Mouse (Mus musculus): ENCODE results near the gene Sh3tc1.

Sh3tc1 gene

DNA sequence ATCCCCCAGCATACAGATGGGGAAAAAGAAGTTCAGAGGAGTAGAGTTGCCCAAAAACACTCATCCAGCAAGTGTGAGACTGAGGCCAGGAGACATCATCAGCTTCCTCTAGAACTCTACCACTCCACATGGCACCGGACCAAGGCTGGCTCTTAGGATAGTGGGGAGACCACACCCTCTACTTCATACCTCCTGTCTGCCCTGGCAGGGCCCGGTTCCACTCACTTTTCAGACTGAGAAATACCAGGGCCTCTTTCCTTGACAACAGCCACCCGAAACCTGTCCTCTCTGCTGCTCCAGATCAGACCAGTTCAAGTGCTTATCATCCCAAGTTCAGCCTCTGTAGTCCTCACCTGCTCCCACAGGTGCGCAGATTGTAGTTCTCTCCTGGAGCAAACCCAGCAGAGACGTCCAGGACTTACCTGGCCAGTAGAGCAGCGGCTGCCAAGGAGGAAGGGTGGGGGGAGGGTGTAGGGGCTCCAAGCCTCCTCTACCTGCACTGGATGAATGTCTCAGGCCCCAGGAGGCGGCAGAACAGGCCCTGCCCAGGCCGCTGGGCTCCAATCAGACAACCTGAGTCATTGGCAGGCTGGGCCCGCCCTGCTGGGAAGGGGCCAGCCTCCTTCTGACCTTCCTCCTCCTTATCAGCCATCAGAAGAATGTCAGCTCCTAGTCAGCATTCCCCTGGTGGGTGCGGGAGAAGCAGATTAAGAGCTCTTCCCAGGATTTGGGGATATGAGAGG is at the start of gene Sh3tc1:
TSS of gene Sh3tc1 (minus strand) at position 452 of the 743 bp plus-strand sequence.
- no peak for DNase-seq (ENCODE audit: low read depth in 1 of 2, low spot score in 2 of 2)

DNA sequence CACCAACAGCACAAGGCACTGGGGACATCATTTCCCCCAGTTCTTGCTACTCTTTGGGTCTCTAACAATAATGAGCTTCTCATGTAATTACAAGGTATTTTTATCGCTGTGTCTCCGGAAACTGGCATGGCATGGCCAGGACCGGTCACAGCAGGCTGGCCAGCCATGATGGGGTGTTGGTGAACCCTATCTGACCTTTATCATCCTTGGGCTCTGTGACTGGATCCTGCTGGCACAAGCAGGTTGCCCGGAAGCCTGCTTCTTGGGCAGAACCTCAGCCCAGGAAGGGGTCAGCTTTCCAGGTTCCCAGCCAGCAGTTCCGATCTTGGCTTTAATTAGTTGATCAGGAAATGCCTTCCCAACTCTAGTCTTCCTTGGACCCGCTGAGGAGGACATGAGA is 48.9 kb upstream of the Sh3tc1 start:
- DNase-seq (ENCODE audit: low read depth in 1 of 2, low spot score in 2 of 2), result no peak

DNA sequence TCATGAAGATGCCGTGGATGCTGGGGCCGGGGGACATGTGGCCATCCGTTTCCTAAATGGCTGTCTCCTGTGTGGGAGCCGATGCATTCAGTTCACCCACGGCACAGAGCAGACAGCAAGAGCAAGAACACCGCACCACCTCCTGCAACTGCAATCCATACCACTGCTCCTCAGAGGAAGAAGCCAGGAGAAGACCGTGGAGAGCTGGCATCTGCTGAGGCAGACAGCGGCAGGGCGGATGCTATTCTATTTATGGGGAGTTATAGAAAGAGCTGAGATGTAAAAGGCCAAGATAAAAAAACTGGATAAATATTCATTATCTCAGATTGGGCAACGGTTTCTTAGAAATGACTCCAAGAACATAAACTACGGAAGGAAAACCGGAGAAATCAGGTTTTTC is 48.1 kb upstream of the Sh3tc1 start:
- no peak for DNase-seq (ENCODE audit: low read depth in 1 of 2, low spot score in 2 of 2)

DNA sequence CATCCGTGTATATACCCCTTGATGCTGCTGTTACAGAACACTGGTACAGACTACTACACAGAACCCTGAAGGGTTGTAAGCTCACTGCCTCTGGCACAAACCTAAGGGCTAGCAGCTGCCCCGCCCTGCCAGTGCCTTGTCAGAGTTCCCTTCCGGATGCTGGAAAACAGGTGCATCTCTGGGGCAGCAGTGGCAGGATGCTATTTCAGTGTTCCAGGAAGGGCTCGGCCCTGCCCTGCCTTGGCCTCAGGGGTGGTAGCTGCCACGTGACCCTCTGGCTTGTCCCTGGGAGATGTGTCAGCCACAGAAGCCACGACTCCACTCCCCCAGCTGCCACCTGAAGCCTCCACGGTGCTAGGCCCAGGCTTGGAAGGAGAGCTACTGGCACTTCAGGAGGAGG is 46.1 kb upstream of the Sh3tc1 start:
- DNase-seq (ENCODE audit: low read depth in 1 of 2, low spot score in 2 of 2), result no peak

DNA sequence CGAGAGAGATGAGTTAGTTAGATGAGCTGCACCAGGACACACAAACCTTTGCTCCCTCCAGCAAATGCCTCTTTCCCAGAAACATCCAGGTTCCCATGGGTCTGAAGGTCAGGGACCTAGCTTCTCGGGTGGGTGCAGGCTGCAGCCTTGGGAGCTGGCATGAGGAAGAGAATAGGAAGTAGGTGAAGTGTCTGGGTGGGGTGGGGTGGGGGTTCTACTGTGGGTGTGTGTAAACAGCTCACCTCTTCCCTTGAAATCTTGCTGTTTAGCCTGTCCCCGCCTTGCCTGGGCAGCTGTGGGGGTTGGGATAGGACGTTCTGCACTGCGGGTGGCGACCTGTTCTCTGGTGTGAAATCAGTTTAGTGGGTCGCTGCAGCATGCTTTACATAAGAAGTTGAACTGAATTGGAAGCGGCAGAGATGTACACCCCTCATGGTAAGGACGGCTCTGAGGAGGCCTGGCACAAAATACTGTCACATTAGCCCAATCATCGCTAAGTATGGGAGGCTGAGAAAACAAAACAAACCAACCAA is 42.9 kb upstream of the Sh3tc1 start:
- no peak for DNase-seq (ENCODE audit: low read depth in 1 of 2, low spot score in 2 of 2)

DNA sequence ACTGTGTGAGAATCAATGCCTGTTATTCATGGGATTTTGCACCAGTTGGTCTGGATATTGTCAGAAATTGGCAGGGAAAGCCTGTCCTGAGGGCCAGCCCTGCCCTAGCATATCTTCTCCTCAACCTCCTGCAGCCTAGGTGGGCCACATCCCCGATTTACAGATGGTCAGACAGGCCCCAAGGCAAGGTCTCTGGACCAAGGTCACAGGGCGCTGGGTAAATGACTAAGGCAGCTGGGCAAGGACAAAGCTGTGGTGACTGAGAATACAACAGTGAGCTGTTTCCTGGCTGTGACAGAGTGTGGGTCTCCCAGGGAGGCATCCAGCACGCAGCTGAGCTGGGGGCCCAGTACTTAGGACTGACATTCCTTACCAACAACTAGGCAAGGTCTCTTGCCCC is 41.3 kb upstream of the Sh3tc1 start:
- DNase-seq (ENCODE audit: low read depth in 1 of 2, low spot score in 2 of 2), result no peak

DNA sequence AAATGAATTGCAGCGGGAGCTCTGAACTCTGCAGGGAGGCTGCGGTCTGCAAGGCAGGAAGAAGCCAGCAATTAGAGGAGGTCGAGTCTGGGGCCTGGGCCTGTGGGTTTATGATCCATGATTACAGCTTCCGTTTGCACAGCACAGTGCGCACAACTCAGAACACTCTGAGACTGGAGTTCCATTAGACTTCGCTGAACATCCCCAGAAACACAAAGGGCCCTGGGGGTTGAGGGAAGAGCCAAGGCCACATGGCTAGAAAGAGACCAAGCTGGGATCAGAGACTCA is 34.3 kb upstream of the Sh3tc1 start:
- no peak for DNase-seq (ENCODE audit: low read depth in 1 of 2, low spot score in 2 of 2)

DNA sequence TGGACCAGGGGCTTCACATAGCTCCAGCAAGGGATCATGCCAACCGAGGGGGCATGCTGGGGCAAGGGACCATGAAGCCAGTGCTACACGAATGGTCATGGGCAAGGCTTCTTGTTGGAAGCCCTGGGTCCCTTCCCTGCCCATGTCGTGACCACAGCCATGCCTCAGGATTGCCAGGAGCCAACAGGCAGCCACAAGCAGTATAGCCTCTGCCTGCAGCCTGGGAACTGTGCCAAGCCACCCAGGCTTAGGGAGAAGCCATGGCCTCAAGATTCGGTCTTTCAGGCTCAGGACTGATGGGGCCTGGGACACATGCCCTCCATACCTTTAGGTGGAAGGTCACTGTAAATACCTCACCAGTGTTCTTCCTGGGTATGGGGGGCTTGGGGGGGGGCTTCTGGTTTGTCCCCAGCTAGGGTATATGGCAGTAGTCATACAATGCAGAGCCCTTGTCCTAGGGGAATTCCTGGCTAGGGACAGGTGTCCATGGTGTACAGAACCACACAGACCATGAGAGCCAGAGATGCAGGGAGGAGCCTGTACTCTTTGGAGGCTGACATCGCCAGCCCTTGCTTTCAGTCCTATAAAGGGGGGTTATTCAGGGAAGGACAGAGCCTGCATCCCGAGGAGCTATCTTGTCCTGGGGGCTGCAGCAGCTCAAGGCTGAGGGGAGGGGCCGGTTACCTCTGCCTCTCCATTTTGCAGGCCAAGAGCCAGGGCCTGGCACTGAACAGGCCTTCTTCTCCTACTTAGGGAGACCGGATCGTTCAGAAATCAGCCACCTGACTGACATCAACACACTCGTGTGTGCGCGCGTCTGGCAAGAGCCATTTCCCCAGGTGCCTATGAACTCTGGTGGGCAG is 33.7 kb upstream of the Sh3tc1 start:
- DNase-seq (ENCODE audit: low read depth in 1 of 2, low spot score in 2 of 2), result no peak

DNA sequence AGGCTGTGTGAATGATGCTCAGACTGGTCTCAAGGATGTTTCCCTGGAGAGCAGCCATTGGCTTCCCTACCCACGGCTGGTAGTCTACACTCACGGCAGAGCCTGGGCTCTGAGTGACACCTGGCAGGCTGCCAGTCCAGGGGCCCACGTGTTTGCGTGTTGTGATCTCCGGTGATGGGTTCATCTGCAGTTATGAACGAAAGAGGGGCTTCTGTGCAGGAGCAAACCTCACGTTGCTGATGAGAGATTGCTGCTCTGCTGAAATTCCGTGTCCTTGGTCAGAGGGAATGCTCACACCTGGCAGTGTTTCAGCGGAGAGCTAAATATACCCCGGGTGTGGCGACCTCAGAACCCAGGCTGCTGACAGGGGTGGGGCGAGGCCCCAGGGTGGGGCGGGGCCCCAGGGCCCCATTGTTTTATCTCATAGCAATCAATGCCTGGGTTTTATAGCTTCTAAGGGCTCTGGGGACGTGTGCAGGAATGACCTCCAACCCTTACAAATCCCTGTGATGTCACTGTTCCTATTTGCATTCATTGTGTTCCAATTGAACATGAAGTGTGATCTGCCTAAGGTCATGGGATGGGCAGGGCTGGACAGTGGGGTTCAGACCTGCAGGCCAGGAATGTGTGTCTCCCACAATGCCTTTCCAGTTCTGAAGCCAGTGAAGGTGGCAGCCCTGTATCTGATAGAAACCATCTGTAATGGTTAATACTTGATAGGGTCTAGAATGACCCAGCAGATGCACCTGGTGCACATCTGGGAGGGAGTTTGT is 31.3 kb upstream of the Sh3tc1 start:
- DNase-seq (ENCODE audit: low read depth in 1 of 2, low spot score in 2 of 2), result no peak

DNA sequence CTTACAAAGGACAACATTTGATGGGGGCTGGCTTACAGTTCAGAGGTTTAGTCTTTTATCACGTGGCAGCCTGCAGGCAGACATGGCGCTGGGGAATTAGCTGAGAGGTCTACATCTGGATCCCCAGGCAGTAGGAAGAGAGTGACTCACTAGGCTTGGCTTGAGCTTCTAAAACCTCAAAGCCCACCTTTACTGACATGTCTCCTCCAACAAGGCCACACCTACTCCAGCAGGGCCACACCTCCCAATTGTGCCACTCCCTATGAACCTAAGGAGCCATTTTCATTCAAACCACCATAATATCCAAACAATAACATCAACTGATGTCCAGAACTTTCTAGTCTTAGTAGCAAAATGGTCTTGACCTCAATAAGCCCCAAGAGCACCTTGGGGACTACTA is 30.5 kb upstream of the Sh3tc1 start:
- no peak for DNase-seq (ENCODE audit: low read depth in 1 of 2, low spot score in 2 of 2)

DNA sequence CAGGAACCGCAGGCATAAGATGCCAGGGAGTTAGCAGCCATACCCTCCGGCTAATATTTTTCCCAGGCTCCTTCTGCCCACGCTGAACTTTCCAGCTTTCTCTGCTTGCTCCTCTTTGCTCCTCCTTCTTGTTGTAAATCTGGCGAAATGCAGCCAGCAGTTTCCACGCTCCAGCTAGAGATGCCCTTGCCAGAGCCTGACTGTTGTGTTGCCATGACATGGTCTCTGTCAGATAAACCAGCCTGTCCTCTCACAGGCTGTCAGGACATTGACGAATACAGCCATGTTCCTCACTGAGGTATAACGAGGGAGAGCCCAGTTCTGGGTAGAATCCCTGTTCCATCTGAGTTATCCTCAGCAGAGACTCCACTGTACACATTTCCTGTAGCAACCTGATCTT is 29.2 kb upstream of the Sh3tc1 start:
- no peak for DNase-seq (ENCODE audit: low read depth in 1 of 2, low spot score in 2 of 2)

DNA sequence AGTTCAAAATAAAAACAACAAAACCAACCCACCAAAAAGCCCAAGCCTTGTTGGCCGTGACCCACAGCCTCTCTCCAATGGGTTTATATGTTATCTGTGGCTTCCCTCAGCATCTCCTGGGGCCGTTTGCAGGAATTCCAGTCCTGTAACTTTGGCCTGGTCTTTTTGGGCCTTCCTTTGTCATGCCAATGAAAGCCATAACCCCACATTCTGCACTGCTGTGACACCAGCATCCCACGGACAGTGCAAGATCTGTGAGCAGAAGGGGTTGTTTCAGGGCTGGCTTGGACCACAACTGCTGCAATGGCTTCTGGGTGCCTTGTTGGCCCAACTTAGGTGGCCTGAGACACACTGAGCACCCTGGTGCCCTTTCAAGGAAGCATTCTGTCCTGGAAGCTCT is 28.7 kb upstream of the Sh3tc1 start:
- no peak for DNase-seq (ENCODE audit: low read depth in 1 of 2, low spot score in 2 of 2)

DNA sequence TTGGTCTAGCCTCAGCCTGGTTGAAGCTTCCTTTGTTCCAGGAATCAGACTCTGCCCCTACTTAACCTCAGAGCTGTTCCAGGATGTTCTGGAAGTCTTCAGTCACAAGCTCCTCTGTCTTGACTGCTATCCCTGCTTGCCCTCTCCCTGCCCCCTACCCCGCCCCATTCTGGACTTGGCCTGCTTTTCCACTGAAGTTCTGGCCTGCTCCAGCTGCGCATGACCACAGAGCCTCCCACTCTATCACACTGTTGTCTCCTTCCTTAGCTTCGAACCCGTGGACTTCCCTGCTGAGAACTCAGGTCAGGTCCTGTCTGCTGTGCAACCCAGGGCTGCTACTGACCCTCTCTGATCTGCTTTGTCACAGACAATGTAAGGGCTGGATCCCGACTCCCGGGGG is 26.1 kb upstream of the Sh3tc1 start:
- DNase-seq (ENCODE audit: low read depth in 1 of 2, low spot score in 2 of 2), result no peak

DNA sequence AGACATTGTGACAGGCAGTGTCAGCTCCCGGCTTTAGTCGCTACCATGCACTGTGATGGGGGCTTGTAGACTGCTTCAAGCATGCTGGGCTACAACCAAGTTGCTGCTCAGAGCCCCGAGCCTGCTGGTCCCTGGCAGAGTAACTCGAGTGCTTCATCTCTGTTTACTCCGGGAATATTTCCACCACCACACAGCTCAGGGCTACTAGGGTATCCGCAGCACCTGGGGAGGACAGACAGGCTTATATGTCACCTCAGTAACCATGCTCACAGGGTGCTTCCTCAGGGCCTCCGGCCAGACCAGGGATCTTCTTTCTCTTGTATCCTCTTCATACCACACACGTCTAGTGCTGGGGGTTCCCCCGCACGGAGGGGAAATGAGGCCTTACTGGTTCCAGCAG is 23.1 kb upstream of the Sh3tc1 start:
- no peak for DNase-seq (ENCODE audit: low read depth in 1 of 2, low spot score in 2 of 2)

DNA sequence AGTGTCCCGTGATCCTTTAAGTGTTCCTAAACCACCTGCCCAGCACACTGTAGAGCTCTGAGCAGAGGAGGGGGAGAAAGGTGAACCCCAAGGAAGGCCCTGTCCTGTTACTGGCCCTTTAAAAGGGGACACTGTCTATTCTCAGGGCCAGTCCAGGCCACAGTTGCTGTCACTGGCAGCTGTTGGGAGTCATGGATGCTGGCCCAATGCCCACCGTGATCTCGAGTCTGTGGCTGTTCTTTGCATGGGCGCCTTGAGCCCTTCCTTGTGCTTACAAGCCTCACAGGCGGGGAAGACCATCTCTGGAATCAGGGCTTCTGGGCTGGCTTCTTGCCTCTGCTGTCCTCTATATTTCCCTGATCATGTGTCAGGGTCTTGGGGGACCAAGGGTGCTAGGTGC is 22.6 kb upstream of the Sh3tc1 start:
- DNase-seq (ENCODE audit: low read depth in 1 of 2, low spot score in 2 of 2), result no peak

DNA sequence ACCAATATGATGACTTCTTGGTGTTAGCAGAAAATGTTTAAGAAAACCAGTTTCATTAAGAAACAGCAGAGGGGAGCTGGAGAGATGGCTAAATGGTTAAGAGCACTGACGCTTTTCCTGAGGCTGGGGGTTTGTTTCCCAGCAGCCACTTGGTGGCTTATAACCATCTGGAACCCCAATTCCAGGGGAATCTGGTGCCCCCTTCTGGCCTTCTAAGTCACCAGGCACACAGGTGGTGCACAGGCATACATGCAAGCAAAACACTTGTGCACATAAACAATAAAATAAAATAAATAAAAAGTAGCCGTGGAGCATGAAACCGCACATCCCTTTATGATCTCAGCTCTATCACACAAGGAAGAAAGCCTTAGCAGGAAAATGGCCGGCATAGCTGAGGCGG is 21.5 kb upstream of the Sh3tc1 start:
- no peak for DNase-seq (ENCODE audit: low read depth in 1 of 2, low spot score in 2 of 2)

DNA sequence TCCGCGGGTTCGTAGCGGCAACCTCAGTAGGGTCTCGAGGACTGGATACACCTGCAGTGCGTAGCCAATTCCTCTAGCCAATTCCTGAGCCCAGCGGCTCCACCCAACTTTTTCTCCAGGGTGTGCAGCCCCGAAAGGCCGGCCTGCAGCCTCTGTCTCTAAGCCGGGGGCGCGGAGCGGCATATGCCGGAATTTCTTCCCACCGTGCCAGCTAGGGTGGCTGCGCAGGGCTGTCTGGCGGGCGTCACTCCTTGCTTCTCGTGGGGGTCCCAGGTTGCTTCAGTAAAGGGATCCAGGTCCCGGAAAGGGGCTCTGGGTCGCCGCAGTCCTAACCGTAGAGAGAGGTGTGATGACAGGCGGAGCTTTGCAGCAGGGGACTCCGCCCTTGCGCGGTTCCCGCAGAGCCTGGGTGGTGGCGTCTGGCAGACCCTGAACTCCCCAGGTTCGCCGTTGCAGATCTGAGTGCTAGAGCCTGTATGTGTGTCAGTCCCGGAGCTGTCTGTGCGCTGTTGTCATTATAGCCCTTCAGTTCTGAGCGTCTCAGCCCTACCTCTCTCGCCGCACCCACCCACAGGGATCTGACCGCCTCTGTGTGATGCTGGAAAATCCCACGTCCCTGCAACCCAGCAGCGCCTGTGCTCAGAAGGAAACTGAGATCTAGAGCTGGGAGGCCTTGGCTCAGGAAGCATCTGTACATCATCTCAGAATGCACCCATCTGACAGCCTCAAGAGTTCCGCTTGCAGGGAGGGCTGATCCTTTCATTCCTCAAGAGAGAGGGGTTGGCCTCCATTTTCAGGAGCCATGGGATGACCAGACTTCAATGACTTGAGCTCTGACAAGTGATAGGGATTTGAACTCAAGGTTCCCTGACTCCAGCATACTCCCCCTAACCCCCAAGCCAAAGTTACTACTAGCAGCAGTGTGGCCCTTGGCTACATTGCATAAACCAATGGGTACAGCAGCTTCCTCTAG is 18.6 kb upstream of the Sh3tc1 start:
- peak in 1 of 2 experiments; percentile 6 for DNase-seq (ENCODE audit: low read depth in 1 of 2, low spot score in 2 of 2)

DNA sequence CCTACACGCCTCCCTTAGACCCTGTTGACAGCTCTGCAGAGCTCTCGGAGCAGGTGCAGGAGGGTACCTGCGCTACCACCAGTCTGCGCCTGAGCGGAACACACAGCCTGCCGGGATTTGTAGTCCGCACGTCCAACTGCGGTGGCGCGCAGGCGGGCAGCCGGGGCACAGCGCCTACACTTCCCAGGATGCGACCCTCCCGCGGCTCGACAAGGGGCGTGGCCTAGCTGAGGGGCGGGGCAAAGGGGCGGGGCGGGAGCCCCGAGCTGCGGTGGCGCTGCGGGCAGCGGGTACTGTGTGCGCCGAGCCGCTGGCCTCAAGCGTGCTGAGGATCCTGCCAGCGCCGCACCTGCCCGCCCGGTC is 17.8 kb upstream of the Sh3tc1 start, which contains the start of gene Ablim2:
TSS of gene Ablim2 (plus strand) at position 242 of the 363 bp plus-strand sequence.
- DNase-seq (ENCODE audit: low read depth in 1 of 2, low spot score in 2 of 2), result peak; percentile 56 to 79

DNA sequence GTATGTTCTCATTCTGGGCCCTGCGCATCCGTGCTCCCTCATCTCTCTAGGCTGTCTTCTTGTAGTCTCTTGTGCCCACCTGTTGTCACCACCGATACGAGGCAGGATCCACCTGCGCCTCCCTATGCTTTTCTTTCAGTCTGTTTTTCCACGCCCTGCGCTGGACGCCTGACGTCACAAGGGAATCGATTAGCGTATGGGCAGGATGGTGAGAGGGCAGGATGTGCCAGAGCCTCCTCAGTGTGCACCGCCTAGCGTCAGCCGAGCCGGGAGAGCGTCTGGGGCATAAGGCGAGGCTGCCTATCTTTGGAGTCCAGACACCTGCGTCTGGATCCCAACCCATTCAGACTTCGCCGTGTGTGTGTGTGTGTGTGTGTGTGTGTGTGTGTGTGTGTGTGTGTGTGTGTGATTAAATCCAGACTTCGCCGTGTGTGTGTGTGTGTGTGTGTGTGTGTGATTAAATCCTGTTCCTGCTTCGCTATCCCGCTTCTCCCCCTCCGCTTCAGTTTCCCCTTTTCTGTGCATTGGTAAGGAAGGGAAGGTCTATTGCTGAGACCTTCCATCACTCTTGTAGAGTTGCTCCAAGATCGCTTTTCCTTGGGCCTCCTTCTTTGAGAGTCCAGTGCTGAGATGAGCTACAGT is 17.3 kb upstream of the Sh3tc1 start:
- DNase-seq (ENCODE audit: low read depth in 1 of 2, low spot score in 2 of 2), result no peak

DNA sequence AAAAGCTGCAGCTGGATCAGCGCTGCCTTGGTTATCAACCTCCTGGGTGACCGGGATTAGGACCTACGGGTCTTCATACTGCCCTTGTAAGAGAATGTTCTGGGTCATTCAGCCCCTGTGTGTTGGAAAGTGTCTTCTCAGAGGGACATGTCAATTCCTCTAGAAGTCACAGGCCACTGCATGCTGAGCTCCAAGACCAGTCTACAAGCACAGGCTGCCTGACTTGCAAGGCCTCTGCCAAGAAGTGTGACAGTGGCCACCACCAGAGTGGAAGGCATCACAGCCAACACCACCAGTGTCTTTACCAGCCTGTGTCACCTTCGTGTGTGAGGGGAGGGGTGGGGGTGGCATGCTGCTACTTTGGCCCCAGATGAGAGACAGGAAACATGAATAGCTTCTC is 16.2 kb upstream of the Sh3tc1 start:
- DNase-seq (ENCODE audit: low read depth in 1 of 2, low spot score in 2 of 2), result no peak
